ENCODE assay signal across 9 mouse cellular contexts in genomic region chr9:47439506-47439905, GRCm38 (mm10).
DNase-seq lines count a peak whose midpoint lies in the region; ATAC-seq and TF ChIP-seq lines count a peak whose summit lies in the region.
"Had no signal": no experiment of that assay in that cellular context is flagged by ENCODE, and none has a peak within 500 bp of the region (broad histone marks: within the 10 kb centered on the region; RNA-seq: fewer than 3 reads in every experiment).

No protein-coding gene starts in this region.

- peaks cover 24% of the 10 kb centered on the region for H3K27me3 ChIP-seq in heart, embryonic 11.5 days (ENCODE audit: control insufficient read depth, insufficient read depth, low read length)
- peaks cover 11% of the 10 kb centered on the region for H3K27me3 ChIP-seq in E14TG2a.4 (ENCODE audit: insufficient read depth, low read length)
- H3K27me3 ChIP-seq in forebrain, embryonic 12.5 days = peaks cover 21% of the 10 kb centered on the region
- peaks cover 7% of the 10 kb centered on the region; the same call in 1 of the 2 replicates for H3K27me3 ChIP-seq in liver, embryonic 12.5 days (replicated peaks)

- 24% methylated on average over 11 of the region's 11 CpGs for WGBS in heart, embryonic 11.5 days (ENCODE audit: insufficient replicate concordance)
- WGBS in forebrain, embryonic 12.5 days = 33% methylated on average over 11 of the region's 11 CpGs
- WGBS in liver, embryonic 12.5 days (ENCODE audit: insufficient replicate concordance) = 29% methylated on average over 11 of the region's 11 CpGs

- H3K9me3 ChIP-seq in heart, embryonic 11.5 days (replicated peaks; ENCODE audit: control insufficient read depth, low read length) = no peaks in the 10 kb centered on the region
- H3K9me3 ChIP-seq in E14TG2a.4 (ENCODE audit: low read length) = no peaks in the 10 kb centered on the region
- H3K9me3 ChIP-seq in forebrain, embryonic 12.5 days = no peaks in the 10 kb centered on the region
- no peaks in the 10 kb centered on the region for H3K9me3 ChIP-seq in liver, embryonic 12.5 days (replicated peaks)

- TF ChIP-seq CTCF in E14TG2a.4 (conservative IDR thresholded peaks at IDR 0.05; ENCODE audit: low read length) = no peak

- no peak for ATAC-seq in heart, embryonic 11.5 days (replicated peaks; ENCODE audit: insufficient number of reproducible peaks, low FRiP score, low TSS enrichment)
- no peak for ATAC-seq in forebrain, embryonic 12.5 days (ENCODE audit: low FRiP score)
- ATAC-seq in liver, embryonic 12.5 days = no peak

- no peak overlapping the region for H3K9ac ChIP-seq in heart, embryonic 11.5 days (ENCODE audit: low read depth, low read length)
- H3K9ac ChIP-seq in forebrain, embryonic 12.5 days = no peak overlapping the region
- no peak overlapping the region for H3K9ac ChIP-seq in liver, embryonic 12.5 days

- H3K4me3 ChIP-seq in heart, embryonic 11.5 days (ENCODE audit: low read depth, low read length) = no peak overlapping the region
- peak overlapping the region; percentile 53 for H3K4me3 ChIP-seq in E14TG2a.4 (replicated peaks; ENCODE audit: low read length)
- 0 out of 2 replicates have a peak overlapping the region, but pooled peaks have one; percentile 3 for H3K4me3 ChIP-seq in forebrain, embryonic 12.5 days (replicated peaks)
- no peak overlapping the region for H3K4me3 ChIP-seq in liver, embryonic 12.5 days

- H3K4me2 ChIP-seq in heart, embryonic 11.5 days = peak overlapping the region; percentile 43
- peak overlapping the region; percentile 47 for H3K4me2 ChIP-seq in forebrain, embryonic 12.5 days
- peak overlapping the region; percentile 7; the same call in 1 of the 2 replicates for H3K4me2 ChIP-seq in liver, embryonic 12.5 days

- no peaks in the 10 kb centered on the region for H3K36me3 ChIP-seq in heart, embryonic 11.5 days (ENCODE audit: control insufficient read depth, insufficient read depth, low read length)
- no peaks in the 10 kb centered on the region for H3K36me3 ChIP-seq in E14TG2a.4 (ENCODE audit: insufficient read depth, low read length)
- no peaks in the 10 kb centered on the region for H3K36me3 ChIP-seq in forebrain, embryonic 12.5 days (replicated peaks)
- H3K36me3 ChIP-seq in liver, embryonic 12.5 days = no peaks in the 10 kb centered on the region

- DNase-seq in heart, adult 18-20 months = no peak
- DNase-seq in spleen, adult 12 weeks (ENCODE audit: low spot score) = no peak
- no peak for DNase-seq in ovary, adult 18-20 months (ENCODE audit: low spot score)
- DNase-seq in ovary, postnatal 36 days (ENCODE audit: low spot score) = no peak
- DNase-seq: cerebellum, adult 9-11 months had no signal

- no peak overlapping the region for H3K27ac ChIP-seq in heart, embryonic 11.5 days (ENCODE audit: low read depth, low read length)
- no peak overlapping the region for H3K27ac ChIP-seq in forebrain, embryonic 12.5 days
- no peak overlapping the region for H3K27ac ChIP-seq in liver, embryonic 12.5 days

- H3K4me1 ChIP-seq in heart, embryonic 11.5 days (ENCODE audit: control insufficient read depth, insufficient read depth, low read length) = no peaks in the 10 kb centered on the region
- H3K4me1 ChIP-seq in E14TG2a.4 (replicated peaks; ENCODE audit: low read depth, low read length) = peaks cover 32% of the 10 kb centered on the region
- H3K4me1 ChIP-seq in forebrain, embryonic 12.5 days = peaks cover 20% of the 10 kb centered on the region
- H3K4me1 ChIP-seq in liver, embryonic 12.5 days = no peaks in the 10 kb centered on the region

Comparison
In these comparisons a context has a peak if more than half of its experiments do, and no peak if none do; other contexts are left out.
1. H3K4me3 ChIP-seq: peak in E14TG2a.4 (single experiment) and forebrain, embryonic 12.5 days (single experiment); none in heart, embryonic 11.5 days (single experiment) and liver, embryonic 12.5 days (single experiment).
2. Peak in every context shown above with its lines, with median percentiles within 50 percentile points of each other: H3K4me2 ChIP-seq.